Mouse (Mus musculus) hindbrain, embryonic 16.5 days (tissue): Measurements from ENCODE around the gene Kcnh4. TPM values are rescaled to one million over a fixed set of nuclear protein-coding genes. Genes with fewer than 3 reads are reported as not detected.

Source experiments
- ATAC-seq: fragments of 200-750 bp; cut with Nextera tagmentation; 2 replicates; pipeline ENCODE4 v1.8.0; 2017; ENCODE audit warnings: moderate TSS enrichment, moderate library complexity
- H3K27ac ChIP-seq: fragments of 300-500 bp; sonication (generic); 2 replicates; pipeline ENCODE4 v1.5.1; 2014; ENCODE audit warnings: low read depth, mild to moderate bottlenecking, control low read depth, low read length, moderate library complexity
- H3K27me3 ChIP-seq: fragments of 300-500 bp; sonication (generic); replicated peaks from 2 replicates; pipeline ENCODE4 v1.6.1; 2014; ENCODE audit warnings: low read length; ENCODE audit not compliant: control insufficient read depth, insufficient read depth
- H3K36me3 ChIP-seq: fragments of 300-500 bp; sonication (generic); 2 replicates; pipeline ENCODE4 v1.6.1; 2014; ENCODE audit warnings: mild to moderate bottlenecking, low read length, moderate library complexity, mixed read lengths; ENCODE audit not compliant: control insufficient read depth, insufficient read depth
- H3K4me1 ChIP-seq: fragments of 300-500 bp; sonication (generic); 2 replicates; pipeline ENCODE4 v1.6.1; 2014; ENCODE audit warnings: low read depth, low read length; ENCODE audit not compliant: control insufficient read depth, insufficient read depth
- H3K4me2 ChIP-seq: fragments of 300-500 bp; sonication (generic); 2 replicates; pipeline ENCODE4 v1.6.1; 2014; ENCODE audit warnings: mild to moderate bottlenecking, low read length, control low read depth, moderate library complexity
- H3K4me3 ChIP-seq: fragments of 300-500 bp; sonication (generic); 2 replicates; pipeline ENCODE4 v1.5.1; 2014; ENCODE audit warnings: mild to moderate bottlenecking, low read length, control low read depth, moderate library complexity
- H3K9ac ChIP-seq: fragments of 300-500 bp; sonication (generic); 2 replicates; pipeline ENCODE4 v1.6.1; 2014; ENCODE audit warnings: low read depth, mild to moderate bottlenecking, control low read depth, low read length, moderate library complexity
- H3K9me3 ChIP-seq: fragments of 300-500 bp; sonication (generic); 2 replicates; pipeline ENCODE4 v1.6.1; 2014; ENCODE audit warnings: mild to moderate bottlenecking, low read length, moderate library complexity; ENCODE audit not compliant: control insufficient read depth
- WGBS: fragments of 180-500 bp; shearing (Covaris S2); extraction: QIAGEN DNeasy Blood & Tissue Kit; methylation state at CpG from one replicate; pipeline ENCODE4 v1.1.7; 2014; 5-methylcytosine and 5-hydroxymethylcytosine counted together
- polyA plus RNA-seq: library from polyadenylated mRNA; unstranded; fragments of >200 nt; fragmentation: Nextera tagmentation; extraction: Ambion mirVana; gene quantifications from 2 replicates; pipeline ENCODE4 v1.2.1, GENCODE M21; 2015

Gene Kcnh4
- polyA plus RNA-seq, 1 experiment from 2014 or later, result 8.9 TPM

GRCm38 (mm10) chr11:100700710-100701109, 59.0 kb downstream of the Kcnh4 start:
- H3K4me3 ChIP-seq, result no peak overlapping the region; the same call in 1 of the 2 replicates

GRCm38 (mm10) chr11:100697921-100698320, 61.8 kb downstream of the Kcnh4 start:
- WGBS, result 71% methylated on average over 7 of the region's 7 CpGs
- Histone ChIP-seq H3K27me3 (0 out of 2 replicates have a peak, but pooled peaks cover 2% of the 10 kb centered on the region), H3K4me3 (no peak overlapping the region), H3K9me3 (no peaks in the 10 kb centered on the region), H3K9ac (no peak overlapping the region), H3K27ac (no peak overlapping the region), H3K4me1 (no peaks in the 10 kb centered on the region; the same call in 1 of the 2 replicates), H3K36me3 (no peaks in the 10 kb centered on the region), H3K4me2 (no peak overlapping the region)
- ATAC-seq, result no peak

More at GRCm38 (mm10) chr11:100700710-100701109, 59.0 kb downstream of the Kcnh4 start:
- ATAC-seq, result no peak
- Histone ChIP-seq H3K9me3 (no peaks in the 10 kb centered on the region), H3K4me1 (no peaks in the 10 kb centered on the region; the same call in 1 of the 2 replicates), H3K27ac (no peak overlapping the region), H3K4me2 (no peak overlapping the region), H3K27me3 (no peaks in the 10 kb centered on the region), H3K9ac (no peak overlapping the region), H3K36me3 (peaks cover 8% of the 10 kb centered on the region)
- WGBS, result 75% methylated on average over 3 of the region's 3 CpGs

- no peaks in the 10 kb centered on the region for H3K36me3 ChIP-seq
- no peak for ATAC-seq
- H3K9me3 ChIP-seq, result no peaks in the 10 kb centered on the region
- no peak overlapping the region for H3K9ac ChIP-seq
- no peak overlapping the region for H3K27ac ChIP-seq
- H3K4me3 ChIP-seq, result no peak overlapping the region
- 43% methylated on average over 5 of the region's 5 CpGs for WGBS
- no peak overlapping the region for H3K4me2 ChIP-seq
- H3K4me1 ChIP-seq, result peaks cover 7% of the 10 kb centered on the region
- peaks cover 7% of the 10 kb centered on the region for H3K27me3 ChIP-seq
Observed at GRCm38 (mm10) chr11:100694926-100695325, 64.8 kb downstream of the Kcnh4 start.

DNA sequence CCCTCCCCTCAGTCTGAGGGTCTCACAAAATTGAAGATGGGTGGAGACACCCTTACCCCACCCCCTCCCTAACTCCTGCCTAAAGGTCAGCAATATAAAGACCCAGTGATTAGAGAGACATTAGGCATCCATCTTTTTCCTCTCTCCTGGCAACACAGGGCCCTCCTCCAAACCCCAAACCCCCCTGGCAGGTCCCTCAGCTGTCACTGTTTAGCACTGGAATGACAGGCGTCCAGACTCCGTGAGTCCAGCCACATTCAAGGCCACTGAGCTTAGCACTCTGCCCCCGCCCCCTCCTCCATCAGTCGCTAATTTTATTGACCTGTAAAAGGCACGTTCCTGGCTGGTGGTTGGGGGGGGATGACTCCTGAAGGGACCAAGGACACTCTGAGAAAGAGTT, 66.6 kb downstream of the Kcnh4 start:
- H3K4me2 ChIP-seq, result no peak overlapping the region
- 30% methylated on average over 5 of the region's 5 CpGs for WGBS
- no peak overlapping the region for H3K9ac ChIP-seq
- no peaks in the 10 kb centered on the region for H3K36me3 ChIP-seq
- ATAC-seq, result no peak
- no peak overlapping the region for H3K27ac ChIP-seq
- H3K9me3 ChIP-seq, result no peaks in the 10 kb centered on the region
- no peak overlapping the region for H3K4me3 ChIP-seq
- peaks cover 7% of the 10 kb centered on the region for H3K4me1 ChIP-seq
- H3K27me3 ChIP-seq, result peaks cover 7% of the 10 kb centered on the region

GRCm38 (mm10) chr11:100692164-100692616, 67.6 kb downstream of the Kcnh4 start, which contains the start of gene Zfp385c:
Gene Zfp385c, minus strand, starts transcription at chr11:100692455.
- WGBS, result 1% methylated on average over 23 of the region's 23 CpGs
- H3K4me3 ChIP-seq, result peak within 1 kb of the TSS; percentile 28
- H3K4me1 ChIP-seq, result peaks cover 7% of the 10 kb centered on the region
- no peaks in the 10 kb centered on the region for H3K9me3 ChIP-seq
- H3K27me3 ChIP-seq, result peaks cover 7% of the 10 kb centered on the region
- H3K27ac ChIP-seq, result no peak within 1 kb of the TSS
- H3K36me3 ChIP-seq, result no peaks in the 10 kb centered on the region
- peak within 1 kb of the TSS; percentile 39 for H3K9ac ChIP-seq
- ATAC-seq, result no peak
- H3K4me2 ChIP-seq, result peak within 1 kb of the TSS; percentile 60

DNA sequence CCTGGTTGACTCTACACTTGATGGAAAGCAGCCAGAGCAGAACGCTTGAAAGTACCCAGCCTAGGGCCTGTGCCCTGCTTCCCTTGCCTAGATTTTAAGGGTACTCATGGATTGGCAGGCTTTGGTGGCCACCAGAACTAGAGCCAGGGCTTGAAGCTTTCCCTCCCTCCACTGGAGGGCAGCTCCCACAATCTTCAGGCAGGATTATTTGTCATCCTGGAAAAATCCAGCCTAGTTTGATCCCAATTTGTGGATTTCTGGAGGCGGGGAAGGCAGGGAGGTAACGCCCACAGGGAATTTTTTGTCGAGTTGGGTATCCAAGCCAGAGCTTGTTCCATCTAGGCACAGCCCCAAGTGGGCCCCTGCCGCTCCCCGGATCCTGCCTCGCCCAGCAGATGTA, 69.4 kb downstream of the Kcnh4 start:
- no peak overlapping the region for H3K4me3 ChIP-seq
- no peak for ATAC-seq
- H3K36me3 ChIP-seq, result no peaks in the 10 kb centered on the region
- H3K9ac ChIP-seq, result no peak overlapping the region
- H3K4me2 ChIP-seq, result no peak overlapping the region
- no peaks in the 10 kb centered on the region for H3K9me3 ChIP-seq
- H3K27ac ChIP-seq, result no peak overlapping the region
- WGBS, result 73% methylated on average over 7 of the region's 7 CpGs
- H3K27me3 ChIP-seq, result peaks cover 7% of the 10 kb centered on the region
- H3K4me1 ChIP-seq, result peaks cover 7% of the 10 kb centered on the region

Other genes with a start within 250 kb of the Kcnh4 start
- 215 and 253 TPM in 2 replicates for gene Acly, start 231.9 kb downstream of the Kcnh4 start, polyA plus RNA-seq
- gene Ttc25, start 214.3 kb downstream of the Kcnh4 start, polyA plus RNA-seq, result 2.2 and 2.5 TPM in 2 replicates
- 72.6 and 85.0 TPM in 2 replicates for gene Cnp, start 185.0 kb downstream of the Kcnh4 start, polyA plus RNA-seq
- 99.1 and 103 TPM in 2 replicates for gene Nkiras2, start 140.7 kb downstream of the Kcnh4 start, polyA plus RNA-seq
- 290 and 293 TPM in 2 replicates for gene Dnajc7, start 139.8 kb downstream of the Kcnh4 start, polyA plus RNA-seq
- gene Zfp385c, start 67.5 kb downstream of the Kcnh4 start, polyA plus RNA-seq, result 2.0 and 2.3 TPM in 2 replicates
- gene Dhx58, start 55.7 kb downstream of the Kcnh4 start, polyA plus RNA-seq, result 2.5 and 2.6 TPM in 2 replicates
- gene Kat2a, start 47.5 kb downstream of the Kcnh4 start, polyA plus RNA-seq, result 62.2 and 67.8 TPM in 2 replicates
- gene Hspb9, start 46.1 kb downstream of the Kcnh4 start, polyA plus RNA-seq, result 0.34 TPM in 1 of 2 replicates, not detected in the other
- gene Rab5c, start 21.7 kb downstream of the Kcnh4 start, polyA plus RNA-seq, result 43.7 and 43.8 TPM in 2 replicates
- gene Hcrt, start 3.0 kb upstream of the Kcnh4 start, polyA plus RNA-seq, result 0.48 and 0.59 TPM in 2 replicates
- 8.2 and 9.6 TPM in 2 replicates for gene Ghdc, start 11.0 kb upstream of the Kcnh4 start, polyA plus RNA-seq
- gene Stat5b, start 90.8 kb upstream of the Kcnh4 start, polyA plus RNA-seq, result 15.0 and 18.9 TPM in 2 replicates
- 1.8 and 2.4 TPM in 2 replicates for gene Stat5a, start 99.4 kb upstream of the Kcnh4 start, polyA plus RNA-seq
- gene Stat3, start 179.6 kb upstream of the Kcnh4 start, polyA plus RNA-seq, result 49.2 and 49.5 TPM in 2 replicates
- 47.0 and 61.8 TPM in 2 replicates for gene Cavin1, start 210.9 kb upstream of the Kcnh4 start, polyA plus RNA-seq
- 175 and 179 TPM in 2 replicates for gene Atp6v0a1, start 249.5 kb upstream of the Kcnh4 start, polyA plus RNA-seq